In genomic region chr15:85835335-85835734, GRCm38 (mm10) we compare ENCODE assay signal across 13 mouse cellular contexts. TPM values are rescaled to one million over a fixed set of nuclear protein-coding genes. Genes with fewer than 3 reads are reported as not detected.
A peak's percentile ranks its signal among the peaks of the same experiment; 100 is the strongest.
DNase-seq lines count a peak whose midpoint lies in the region; ATAC-seq and TF ChIP-seq lines count a peak whose summit lies in the region.
"Had no signal": no experiment of that assay in that cellular context is flagged by ENCODE, and none has a peak within 500 bp of the region (broad histone marks: within the 10 kb centered on the region; RNA-seq: fewer than 3 reads in every experiment).

No protein-coding gene starts in this region.

- no peak overlapping the region for H3K9ac ChIP-seq in kidney, embryonic 15.5 days
- H3K9ac ChIP-seq in midbrain, postnatal 0 days (replicated peaks; ENCODE audit: low read length, poor library complexity, severe bottlenecking): no peak overlapping the region
- no peak overlapping the region for H3K9ac ChIP-seq in midbrain, embryonic 16.5 days (ENCODE audit: low read depth, low read length)
- no peak overlapping the region for H3K9ac ChIP-seq in MEL (ENCODE audit: control insufficient read depth, low read depth, low read length, poor library complexity, severe bottlenecking)

- no peak overlapping the region for H3K4me2 ChIP-seq in kidney, embryonic 15.5 days
- no peak overlapping the region for H3K4me2 ChIP-seq in midbrain, postnatal 0 days (ENCODE audit: low read depth, low read length, poor library complexity, severe bottlenecking)
- H3K4me2 ChIP-seq in midbrain, embryonic 16.5 days (ENCODE audit: low read length): no peak overlapping the region

- no peaks in the 10 kb centered on the region for H3K79me2 ChIP-seq in MEL (ENCODE audit: control insufficient read depth, insufficient read depth, low read length, poor library complexity)

- H3K9me3 ChIP-seq in kidney, embryonic 15.5 days (replicated peaks): no peaks in the 10 kb centered on the region
- H3K9me3 ChIP-seq in midbrain, postnatal 0 days (ENCODE audit: low read length): no peaks in the 10 kb centered on the region
- H3K9me3 ChIP-seq in midbrain, embryonic 16.5 days (replicated peaks; ENCODE audit: control insufficient read depth, low read length, poor library complexity, severe bottlenecking): no peaks in the 10 kb centered on the region
- H3K9me3 ChIP-seq in MEL (replicated peaks; ENCODE audit: insufficient read depth, low read length): no peaks in the 10 kb centered on the region

- TF ChIP-seq RAD21 in MEL (IDR thresholded peaks at IDR 0.05; ENCODE audit: low read depth, low read length): no peak

- ATAC-seq in kidney, embryonic 15.5 days (replicated peaks; ENCODE audit: low FRiP score): no peak
- ATAC-seq in midbrain, postnatal 0 days (ENCODE audit: low FRiP score): no peak
- no peak for ATAC-seq in midbrain, embryonic 16.5 days
- ATAC-seq: inflammation-experienced regulatory T-cells, adult 6 months had no signal

- TF ChIP-seq POLR2A in kidney, adult 2 months (IDR thresholded peaks at IDR 0.05; ENCODE audit: low read depth, low read length): no peak
- no peak for TF ChIP-seq POLR2A in MEL (IDR thresholded peaks at IDR 0.05; ENCODE audit: control insufficient read depth in 1 of 2, insufficient read depth in 1 of 2, low read depth in 1 of 2, low read length in 2 of 2, poor library complexity in 1 of 2)
- TF ChIP-seq POLR2A in small intestine, adult 2 months (IDR thresholded peaks at IDR 0.05; ENCODE audit: low read depth, low read length): no peak

- no peaks in the 10 kb centered on the region for H3K36me3 ChIP-seq in kidney, adult 2 months (ENCODE audit: control insufficient read depth, insufficient read depth, low read length)
- 0 out of 2 replicates have a peak, but pooled peaks cover 5% of the 10 kb centered on the region for H3K36me3 ChIP-seq in kidney, embryonic 15.5 days
- no peaks in the 10 kb centered on the region for H3K36me3 ChIP-seq in midbrain, postnatal 0 days (ENCODE audit: insufficient read depth, low read length)
- H3K36me3 ChIP-seq in midbrain, embryonic 16.5 days (ENCODE audit: control insufficient read depth, insufficient read depth, low read length): peaks cover 2% of the 10 kb centered on the region; the same call in 1 of the 2 replicates
- no peaks in the 10 kb centered on the region for H3K36me3 ChIP-seq in MEL (ENCODE audit: control insufficient read depth in 1 of 2, insufficient read depth in 2 of 2, low read length in 2 of 2)
- H3K36me3 ChIP-seq in small intestine, adult 2 months (ENCODE audit: control insufficient read depth, insufficient read depth, low read length): 0 out of 2 replicates have a peak, but pooled peaks cover 3% of the 10 kb centered on the region

- H3K4me1 ChIP-seq in kidney, adult 2 months (ENCODE audit: control insufficient read depth, insufficient read depth, low read length): no peaks in the 10 kb centered on the region; the same call in 1 of the 2 replicates
- peaks cover 14% of the 10 kb centered on the region for H3K4me1 ChIP-seq in kidney, embryonic 15.5 days
- H3K4me1 ChIP-seq in midbrain, postnatal 0 days (ENCODE audit: insufficient read depth, low read length): peaks cover 13% of the 10 kb centered on the region; the same call in 1 of the 2 replicates
- H3K4me1 ChIP-seq in midbrain, embryonic 16.5 days (ENCODE audit: control insufficient read depth, insufficient read depth, low read length): peaks cover 6% of the 10 kb centered on the region; the same call in 1 of the 2 replicates
- peaks cover 0 to 7% of the 10 kb centered on the region in 2 experiments; a peak in 3 of 4 replicates for H3K4me1 ChIP-seq in MEL (ENCODE audit: control insufficient read depth in 1 of 2, insufficient read depth in 2 of 2, low read length in 2 of 2)
- peaks cover 6% of the 10 kb centered on the region; the same call in 1 of the 2 replicates for H3K4me1 ChIP-seq in small intestine, adult 2 months (ENCODE audit: control insufficient read depth, insufficient read depth, insufficient read length, low read length)

- no peak for TF ChIP-seq EP300 in MEL (IDR thresholded peaks at IDR 0.05; ENCODE audit: low read depth in 1 of 2, low read length in 2 of 2)

- no peaks in the 10 kb centered on the region for H3K27me3 ChIP-seq in kidney, adult 2 months (replicated peaks; ENCODE audit: control insufficient read depth, insufficient read depth, low read length)
- H3K27me3 ChIP-seq in kidney, embryonic 15.5 days: no peaks in the 10 kb centered on the region
- H3K27me3 ChIP-seq in midbrain, postnatal 0 days (ENCODE audit: insufficient read depth, low read length): no peaks in the 10 kb centered on the region
- H3K27me3 ChIP-seq in midbrain, embryonic 16.5 days (ENCODE audit: control insufficient read depth, insufficient read depth, low read depth, low read length): no peaks in the 10 kb centered on the region
- no peaks in the 10 kb centered on the region for H3K27me3 ChIP-seq in MEL (ENCODE audit: control insufficient read depth in 1 of 2, insufficient read depth in 2 of 2, low read length in 2 of 2)
- H3K27me3 ChIP-seq in small intestine, adult 2 months (ENCODE audit: control insufficient read depth, insufficient read depth, low read length): no peaks in the 10 kb centered on the region

- peak; percentile 25 for DNase-seq in kidney, adult 2 months
- no peak for DNase-seq in midbrain, postnatal 0 days (ENCODE audit: low spot score)
- peak; percentile 32 for DNase-seq in MEL (ENCODE audit: low read depth, low spot score)
- no peak for DNase-seq in gastrocnemius, postnatal 4 days (ENCODE audit: low spot score in 2 of 2)
- DNase-seq: adrenal gland, postnatal 25 days; cerebellum, adult 11-12 months; gastrocnemius, postnatal 14 days had no signal

- no peak overlapping the region for H3K4me3 ChIP-seq in kidney, adult 2 months (ENCODE audit: insufficient read depth, low read depth, low read length)
- H3K4me3 ChIP-seq in kidney, embryonic 15.5 days (replicated peaks): no peak overlapping the region
- H3K4me3 ChIP-seq in midbrain, postnatal 0 days (ENCODE audit: low read depth, low read length): no peak overlapping the region
- no peak overlapping the region for H3K4me3 ChIP-seq in midbrain, embryonic 16.5 days (ENCODE audit: low read depth, low read length)
- no peak overlapping the region for H3K4me3 ChIP-seq in MEL (ENCODE audit: control insufficient read depth in 1 of 2, insufficient read depth in 1 of 2, low read depth in 2 of 2, low read length in 2 of 2)
- no peak overlapping the region for H3K4me3 ChIP-seq in small intestine, adult 2 months (ENCODE audit: low read depth, low read length)

- TF ChIP-seq CTCF in kidney, adult 2 months (conservative IDR thresholded peaks at IDR 0.05; ENCODE audit: insufficient read depth, insufficient read length, low read depth, low read length): peak; percentile 39; the same call in 1 of the 2 replicates
- peak; percentile 15; the same call in 1 of the 2 replicates for TF ChIP-seq CTCF in midbrain, postnatal 0 days (IDR thresholded peaks at IDR 0.05)
- TF ChIP-seq CTCF in MEL (IDR thresholded peaks at IDR 0.05 in 2 of 3, conservative IDR thresholded peaks at IDR 0.05 in 1 of 3; ENCODE audit: control insufficient read depth in 1 of 3, insufficient read depth in 1 of 3, low read depth in 2 of 3, low read length in 3 of 3, poor library complexity in 1 of 3, severe bottlenecking in 1 of 3): peak; percentile 31 to 51 (median 34)
- TF ChIP-seq CTCF in small intestine, adult 2 months (IDR thresholded peaks at IDR 0.05; ENCODE audit: extremely low read depth, insufficient read length, insufficient replicate concordance, low read depth, low read length): peak; percentile 38; the same call in 1 of the 2 replicates

- H3K27ac ChIP-seq in kidney, adult 2 months (ENCODE audit: insufficient read depth, low read depth, low read length): no peak overlapping the region
- no peak overlapping the region for H3K27ac ChIP-seq in kidney, embryonic 15.5 days
- no peak overlapping the region for H3K27ac ChIP-seq in midbrain, postnatal 0 days (ENCODE audit: low read depth, low read length)
- no peak overlapping the region for H3K27ac ChIP-seq in midbrain, embryonic 16.5 days (ENCODE audit: low read length)
- no peak overlapping the region for H3K27ac ChIP-seq in MEL (ENCODE audit: control insufficient read depth, low read depth, low read length)
- H3K27ac ChIP-seq in small intestine, adult 2 months (ENCODE audit: insufficient read depth, low read depth, low read length): no peak overlapping the region

- 58% methylated on average over 3 of the region's 3 CpGs for WGBS in kidney, adult 2 months
- 65% methylated on average over 3 of the region's 3 CpGs for WGBS in kidney, embryonic 15.5 days
- 56% methylated on average over 3 of the region's 3 CpGs for WGBS in midbrain, postnatal 0 days
- WGBS in midbrain, embryonic 16.5 days: 58% methylated on average over 3 of the region's 3 CpGs
- 57% methylated on average over 3 of the region's 3 CpGs for WGBS in small intestine, adult 2 months

RNA-seq across cellular contexts. Expression of gene Ttc38, which starts 3.2 kb away (rescaled TPM):
- 17.1 and 19.3 TPM in 2 replicates for polyA plus RNA-seq in kidney, adult 2 months (2012; rRNA removed)
- 6.3 and 6.7 TPM in 2 replicates for polyA plus RNA-seq in kidney, embryonic 15.5 days (2015; fragmentation: Nextera tagmentation; extraction: Ambion mirVana)
- 3.8 and 19.1 TPM in 2 replicates for total RNA-seq in midbrain, postnatal 0 days (2014; rRNA removed)
- polyA plus RNA-seq in midbrain, postnatal 0 days (2015; fragmentation: Nextera tagmentation; extraction: Ambion mirVana): 2.2 and 3.1 TPM in 2 replicates
- polyA plus RNA-seq in midbrain, embryonic 16.5 days (2015; fragmentation: Nextera tagmentation; extraction: Ambion mirVana): 2.9 and 4.0 TPM in 2 replicates
- 1.8 and 2.1 TPM in 2 replicates for total RNA-seq in MEL (2012; rRNA removed)
- polyA plus RNA-seq in MEL (2012; ENCODE audit: insufficient read depth in 1 of 2, insufficient read length in 2 of 2, low read depth in 1 of 2, low replicate concordance in 2 of 2, missing spikeins in 1 of 2): 1 to 10 TPM in 1 of 2 experiments, not detected in 1; 4.2 TPM
- 4.4 and 8.1 TPM in 2 replicates for polyA plus RNA-seq in small intestine, adult 2 months (2012; rRNA removed)
- 1 to 10 TPM; 4.2 to 6.2 TPM for total RNA-seq in gastrocnemius, postnatal 4 days (2021)

RNA-seq across cellular contexts. Expression of gene Pkdrej, which starts 13.8 kb away (rescaled TPM):
- polyA plus RNA-seq in kidney, adult 2 months (2012; rRNA removed): 0.05 TPM in 2 replicates
- 0.14 and 0.15 TPM in 2 replicates for polyA plus RNA-seq in kidney, embryonic 15.5 days (2015; fragmentation: Nextera tagmentation; extraction: Ambion mirVana)
- 0.33 and 0.57 TPM in 2 replicates for total RNA-seq in midbrain, postnatal 0 days (2014; rRNA removed)
- polyA plus RNA-seq in midbrain, postnatal 0 days (2015; fragmentation: Nextera tagmentation; extraction: Ambion mirVana): 0.06 and 0.16 TPM in 2 replicates
- 0.05 TPM in 1 of 2 replicates, not detected in the other for polyA plus RNA-seq in midbrain, embryonic 16.5 days (2015; fragmentation: Nextera tagmentation; extraction: Ambion mirVana)
- total RNA-seq in MEL (2012; rRNA removed): 0.20 and 0.27 TPM in 2 replicates
- polyA plus RNA-seq in MEL (2012; ENCODE audit: insufficient read depth in 1 of 2, insufficient read length in 2 of 2, low read depth in 1 of 2, low replicate concordance in 2 of 2, missing spikeins in 1 of 2): under 1 TPM in 1 of 2 experiments, not detected in 1; 0.56 TPM
- 0.05 and 0.09 TPM in 2 replicates for polyA plus RNA-seq in small intestine, adult 2 months (2012; rRNA removed)
- total RNA-seq in gastrocnemius, postnatal 4 days (2021): under 1 TPM; 0.34 to 0.39 TPM
- total RNA-seq: neutrophil, adult 5-6 weeks had no signal
- polyA plus RNA-seq: forebrain, embryonic 11.5 days; inflammation-experienced regulatory T-cells, adult 6 months had no signal

RNA-seq across cellular contexts. Expression of gene Cdpf1, which starts 23.8 kb away (rescaled TPM):
- polyA plus RNA-seq in kidney, adult 2 months (2012; rRNA removed): 51.4 and 60.7 TPM in 2 replicates
- 29.5 and 32.5 TPM in 2 replicates for polyA plus RNA-seq in kidney, embryonic 15.5 days (2015; fragmentation: Nextera tagmentation; extraction: Ambion mirVana)
- total RNA-seq in midbrain, postnatal 0 days (2014; rRNA removed): 16.2 and 31.7 TPM in 2 replicates
- polyA plus RNA-seq in midbrain, postnatal 0 days (2015; fragmentation: Nextera tagmentation; extraction: Ambion mirVana): 22.8 and 23.0 TPM in 2 replicates
- 18.9 and 26.3 TPM in 2 replicates for polyA plus RNA-seq in midbrain, embryonic 16.5 days (2015; fragmentation: Nextera tagmentation; extraction: Ambion mirVana)
- 30.5 and 34.4 TPM in 2 replicates for total RNA-seq in MEL (2012; rRNA removed)
- 10 to 100 TPM in 1 of 2 experiments, not detected in 1; 44.0 TPM for polyA plus RNA-seq in MEL (2012; ENCODE audit: insufficient read depth in 1 of 2, insufficient read length in 2 of 2, low read depth in 1 of 2, low replicate concordance in 2 of 2, missing spikeins in 1 of 2)
- polyA plus RNA-seq in small intestine, adult 2 months (2012; rRNA removed): 21.4 and 27.4 TPM in 2 replicates
- total RNA-seq in gastrocnemius, postnatal 4 days (2021): 10 to 100 TPM; 27.1 to 31.0 TPM

RNA-seq across cellular contexts. Expression of gene Gtse1, which starts 24.2 kb away (rescaled TPM):
- polyA plus RNA-seq in kidney, adult 2 months (2012; rRNA removed): 0.74 and 0.98 TPM in 2 replicates
- polyA plus RNA-seq in kidney, embryonic 15.5 days (2015; fragmentation: Nextera tagmentation; extraction: Ambion mirVana): 30.3 and 30.8 TPM in 2 replicates
- 2.4 and 3.2 TPM in 2 replicates for total RNA-seq in midbrain, postnatal 0 days (2014; rRNA removed)
- polyA plus RNA-seq in midbrain, postnatal 0 days (2015; fragmentation: Nextera tagmentation; extraction: Ambion mirVana): 1.8 and 1.9 TPM in 2 replicates
- polyA plus RNA-seq in midbrain, embryonic 16.5 days (2015; fragmentation: Nextera tagmentation; extraction: Ambion mirVana): 3.4 and 4.2 TPM in 2 replicates
- 22.6 and 24.1 TPM in 2 replicates for total RNA-seq in MEL (2012; rRNA removed)
- polyA plus RNA-seq in MEL (2012; ENCODE audit: insufficient read depth in 1 of 2, insufficient read length in 2 of 2, low read depth in 1 of 2, low replicate concordance in 2 of 2, missing spikeins in 1 of 2): 10 to 100 TPM in 1 of 2 experiments, not detected in 1; 38.3 TPM
- polyA plus RNA-seq in small intestine, adult 2 months (2012; rRNA removed): 3.6 and 7.1 TPM in 2 replicates
- total RNA-seq in gastrocnemius, postnatal 4 days (2021): 1 to 10 TPM; 4.8 to 5.6 TPM

RNA-seq across cellular contexts. Expression of gene Trmu, which starts 43.8 kb away (rescaled TPM):
- polyA plus RNA-seq in kidney, adult 2 months (2012; rRNA removed): 29.2 and 31.7 TPM in 2 replicates
- 39.4 and 50.4 TPM in 2 replicates for polyA plus RNA-seq in kidney, embryonic 15.5 days (2015; fragmentation: Nextera tagmentation; extraction: Ambion mirVana)
- total RNA-seq in midbrain, postnatal 0 days (2014; rRNA removed): 22.7 and 27.6 TPM in 2 replicates
- 37.0 and 41.4 TPM in 2 replicates for polyA plus RNA-seq in midbrain, postnatal 0 days (2015; fragmentation: Nextera tagmentation; extraction: Ambion mirVana)
- polyA plus RNA-seq in midbrain, embryonic 16.5 days (2015; fragmentation: Nextera tagmentation; extraction: Ambion mirVana): 58.5 and 59.5 TPM in 2 replicates
- 19.1 and 21.9 TPM in 2 replicates for total RNA-seq in MEL (2012; rRNA removed)
- polyA plus RNA-seq in MEL (2012; ENCODE audit: insufficient read depth in 1 of 2, insufficient read length in 2 of 2, low read depth in 1 of 2, low replicate concordance in 2 of 2, missing spikeins in 1 of 2): 10 to 100 TPM in 1 of 2 experiments, not detected in 1; 22.2 TPM
- polyA plus RNA-seq in small intestine, adult 2 months (2012; rRNA removed): 10.1 and 16.0 TPM in 2 replicates
- total RNA-seq in gastrocnemius, postnatal 4 days (2021): 10 to 100 TPM; 27.7 to 34.3 TPM

Comparison
In these comparisons a context has a peak if more than half of its experiments do, and no peak if none do; other contexts are left out.
1. DNase-seq: peak in kidney, adult 2 months (single experiment) and MEL (single experiment); none in midbrain, postnatal 0 days (single experiment) and gastrocnemius, postnatal 4 days (0 of 2).
2. Peak in every context shown above with its lines, with median percentiles within 50 percentile points of each other: CTCF ChIP-seq.